Mouse (Mus musculus) forebrain, embryonic 14.5 days (tissue): ENCODE data around the gene Ypel3. TPM values are rescaled to one million over a fixed set of nuclear protein-coding genes. Genes with fewer than 3 reads are reported as not detected.

Source experiments
- ATAC-seq: fragments of 200-750 bp; cut with Nextera tagmentation; 2 replicates; pipeline ENCODE4 v1.8.0; 2017; ENCODE audit warnings: mild to moderate bottlenecking, moderate library complexity
- DNase-seq: peaks from one replicate; pipeline ENCODE4 v3.0.0-alpha.2; 2015; ENCODE audit warnings: low spot score
- H3K27ac ChIP-seq: fragments of 300-500 bp; sonication (generic); 2 replicates; pipeline ENCODE4 v1.5.1; 2014; ENCODE audit warnings: low read depth, mild to moderate bottlenecking, control low read depth, low read length, moderate library complexity
- H3K27me3 ChIP-seq: fragments of 300-500 bp; sonication (generic); replicated peaks from 2 replicates; pipeline ENCODE4 v1.6.1; 2014; ENCODE audit warnings: low read length, control low read depth, mixed read lengths; ENCODE audit not compliant: control insufficient read depth, insufficient read depth
- H3K36me3 ChIP-seq: fragments of 300-500 bp; sonication (generic); 2 replicates; pipeline ENCODE4 v1.6.1; 2014; ENCODE audit warnings: low read length, control low read depth; ENCODE audit not compliant: control insufficient read depth, insufficient read depth
- H3K4me1 ChIP-seq: fragments of 300-500 bp; sonication (generic); 2 replicates; pipeline ENCODE4 v1.6.1; 2014; ENCODE audit warnings: antibody characterized with exemption, low read length, control low read depth; ENCODE audit not compliant: control insufficient read depth, insufficient read depth
- H3K4me2 ChIP-seq: fragments of 300-500 bp; sonication (generic); 2 replicates; pipeline ENCODE4 v1.6.1; 2014; ENCODE audit warnings: mild to moderate bottlenecking, control low read depth, low read length
- H3K4me3 ChIP-seq: fragments of 300-500 bp; sonication (generic); 2 replicates; pipeline ENCODE4 v1.5.1; 2014; ENCODE audit warnings: low read depth, low read length, control low read depth
- H3K9ac ChIP-seq: fragments of 300-500 bp; sonication (generic); 2 replicates; pipeline ENCODE4 v1.6.1; 2014; ENCODE audit warnings: mild to moderate bottlenecking, low read length, control low read depth, moderate library complexity
- H3K9me3 ChIP-seq: fragments of 300-500 bp; sonication (generic); replicated peaks from 2 replicates; pipeline ENCODE4 v1.6.1; 2016; ENCODE audit warnings: low read length, control low read depth, mixed read lengths; ENCODE audit not compliant: control insufficient read depth
- WGBS: fragments of 180-500 bp; shearing (Covaris S2); extraction: QIAGEN DNeasy Blood & Tissue Kit; methylation state at CpG from one replicate; pipeline ENCODE4 v1.1.7; 2014; 5-methylcytosine and 5-hydroxymethylcytosine counted together
- polyA plus RNA-seq: library from polyadenylated mRNA; unstranded; fragments of >200 nt; fragmentation: Nextera tagmentation; extraction: Ambion mirVana; gene quantifications from 2 replicates; pipeline ENCODE4 v1.2.1, GENCODE M21; 2014

Gene Ypel3
- polyA plus RNA-seq, 1 experiment from 2014 or later = 230 TPM

DNA sequence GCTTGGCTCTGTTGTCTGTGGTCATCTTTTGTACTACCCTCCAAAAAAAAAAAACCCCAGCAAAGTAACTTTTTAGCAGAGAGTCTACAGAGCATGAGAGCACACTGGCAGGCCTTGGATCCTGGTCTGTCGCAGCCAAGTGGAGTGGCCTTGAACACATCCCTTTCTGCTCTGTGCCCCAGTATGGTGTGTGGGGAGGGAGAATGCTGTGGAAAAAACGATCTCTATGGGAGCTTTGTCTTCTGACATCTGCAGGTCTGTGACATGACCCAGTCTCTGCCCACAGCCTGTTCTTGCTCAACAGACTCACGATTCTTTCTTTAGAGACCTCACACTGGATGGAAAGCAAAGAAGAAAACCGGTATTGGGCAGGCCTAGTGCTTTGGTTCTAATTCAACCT, 15.8 kb upstream of the Ypel3 start:
- Histone ChIP-seq H3K4me2 (peak overlapping the region; percentile 90), H3K27me3 (no peaks in the 10 kb centered on the region), H3K27ac (peak overlapping the region; percentile 90; the same call in 1 of the 2 replicates), H3K4me3 (peak overlapping the region; percentile 83; the same call in 1 of the 2 replicates), H3K9me3 (no peaks in the 10 kb centered on the region), H3K9ac (peak overlapping the region; percentile 91), H3K4me1 (peaks cover 14% of the 10 kb centered on the region), H3K36me3 (peaks cover 38% of the 10 kb centered on the region)
- DNase-seq (no peak), ATAC-seq (no peak)
- 82% methylated on average over 4 of the region's 4 CpGs for WGBS

DNA sequence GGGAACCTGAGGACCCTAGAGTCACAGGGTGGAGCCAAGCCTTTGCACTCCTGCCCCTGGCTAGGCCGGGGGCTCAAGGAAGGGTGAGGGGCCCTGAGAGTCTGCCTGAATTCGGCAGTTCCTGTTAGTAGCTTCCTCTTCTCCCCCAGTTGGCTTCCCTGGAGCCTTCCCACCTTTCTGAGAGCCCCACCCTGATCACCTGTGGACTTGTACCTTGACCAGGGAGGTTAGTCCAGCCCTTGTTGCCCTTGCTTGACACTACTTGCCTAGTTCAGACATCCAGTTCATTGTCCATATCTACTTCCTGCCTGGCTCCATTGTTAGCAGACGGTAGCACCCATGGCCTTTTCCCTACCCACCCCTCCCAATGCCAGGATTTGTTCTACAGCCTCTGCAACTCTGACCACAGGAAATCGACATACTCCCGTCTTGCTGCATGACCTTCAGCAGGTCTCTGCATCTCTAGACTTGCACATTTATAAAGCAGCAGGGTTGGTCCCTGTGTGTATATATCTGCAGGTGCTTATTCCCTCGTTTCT, 15.2 kb upstream of the Ypel3 start:
- 77% methylated on average over 6 of the region's 6 CpGs for WGBS
- DNase-seq (no peak), ATAC-seq (no peak)
- peaks cover 45% of the 10 kb centered on the region for H3K36me3 ChIP-seq
- H3K27me3 ChIP-seq = no peaks in the 10 kb centered on the region
- peak overlapping the region; percentile 90 for H3K4me2 ChIP-seq
- H3K9me3 ChIP-seq = no peaks in the 10 kb centered on the region
- H3K9ac ChIP-seq = no peak overlapping the region
- H3K4me3 ChIP-seq = no peak overlapping the region
- peak overlapping the region; percentile 39; the same call in 1 of the 2 replicates for H3K27ac ChIP-seq
- peaks cover 14% of the 10 kb centered on the region for H3K4me1 ChIP-seq

DNA sequence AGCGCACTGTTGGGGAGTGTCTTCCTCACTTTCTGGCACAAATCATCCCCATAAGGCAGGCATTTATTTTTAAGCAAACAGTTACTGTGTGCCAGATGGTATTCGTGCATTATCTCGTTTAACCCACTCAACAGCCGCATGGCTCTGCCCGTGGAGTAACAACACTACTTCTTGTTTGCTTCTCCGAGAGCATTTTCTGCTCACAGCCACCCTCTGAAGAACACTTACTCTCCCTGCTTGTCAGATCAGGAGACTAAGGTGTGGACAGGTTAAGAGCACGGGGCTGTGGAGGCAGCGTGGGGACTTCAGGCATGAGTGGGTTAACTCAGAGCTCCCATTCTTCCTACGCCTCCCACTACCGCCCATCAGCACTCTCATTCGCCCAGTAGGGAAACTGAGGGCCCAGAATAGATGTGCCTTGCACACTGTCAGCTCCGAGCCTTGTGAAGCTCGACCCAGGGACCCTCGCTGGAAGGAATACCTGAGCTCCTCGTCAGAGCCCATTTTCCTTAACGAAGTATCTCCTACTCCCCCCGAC, 14.2 kb upstream of the Ypel3 start:
- Histone ChIP-seq H3K36me3 (peaks cover 54% of the 10 kb centered on the region), H3K9me3 (no peaks in the 10 kb centered on the region), H3K4me2 (peak overlapping the region; percentile 23), H3K27ac (peak overlapping the region; percentile 75), H3K4me3 (no peak overlapping the region), H3K4me1 (peaks cover 14% of the 10 kb centered on the region), H3K27me3 (no peaks in the 10 kb centered on the region), H3K9ac (peak overlapping the region; percentile 6; the same call in 1 of the 2 replicates)
- DNase-seq (peak; percentile 40), ATAC-seq (no peak)
- 57% methylated on average over 17 of the region's 17 CpGs for WGBS

DNA sequence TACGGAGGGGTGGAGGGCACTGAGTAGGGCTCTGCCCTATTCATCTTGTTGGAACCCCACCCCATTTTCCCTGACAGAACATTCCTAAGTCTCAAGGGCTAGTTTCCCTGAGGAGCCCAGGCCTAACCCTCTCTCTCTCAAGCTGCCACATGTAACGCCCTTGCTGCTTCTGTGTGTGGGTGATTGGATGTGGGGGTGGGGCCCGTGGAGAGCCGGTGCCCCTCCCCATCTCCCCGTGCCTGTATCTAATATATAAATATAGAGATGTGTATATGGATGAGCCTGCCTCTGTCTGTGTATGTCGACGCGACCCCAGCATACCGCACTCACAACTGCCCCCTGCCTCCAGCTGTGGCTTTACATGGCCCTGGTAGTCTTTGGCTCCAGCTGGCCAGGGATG, 11.2 kb upstream of the Ypel3 start:
- H3K36me3 ChIP-seq = peaks cover 84% of the 10 kb centered on the region
- no peak overlapping the region for H3K4me3 ChIP-seq
- DNase-seq (no peak), ATAC-seq (no peak)
- peaks cover 12% of the 10 kb centered on the region for H3K4me1 ChIP-seq
- H3K9me3 ChIP-seq = no peaks in the 10 kb centered on the region
- H3K27ac ChIP-seq = no peak overlapping the region
- no peak overlapping the region for H3K4me2 ChIP-seq
- no peak overlapping the region for H3K9ac ChIP-seq
- no peaks in the 10 kb centered on the region for H3K27me3 ChIP-seq
- WGBS = 91% methylated on average over 9 of the region's 9 CpGs

DNA sequence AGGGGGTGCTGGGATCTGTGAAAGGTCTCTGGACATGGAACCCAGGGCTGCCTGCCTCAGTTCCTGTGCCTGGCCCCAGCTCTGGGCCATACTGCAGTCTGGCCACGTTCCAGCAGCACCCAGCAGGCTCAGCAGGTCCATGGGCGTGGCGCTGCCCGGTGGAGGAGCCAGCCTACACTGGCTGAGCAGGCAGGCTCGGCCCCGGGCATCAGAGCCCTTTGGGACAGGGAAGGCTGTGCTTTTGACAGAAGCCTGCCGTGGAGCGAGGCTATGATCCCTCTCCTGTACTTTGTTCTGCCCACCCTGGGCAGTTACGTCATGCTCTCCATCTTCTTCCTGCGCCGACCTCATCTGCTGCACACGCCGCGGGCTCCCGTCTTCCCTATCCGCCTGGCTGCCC, 10.6 kb upstream of the Ypel3 start, which contains the start of gene Gdpd3:
TSS of gene Gdpd3 (plus strand) at position 134 of the 400 bp plus-strand sequence.
- Histone ChIP-seq H3K4me1 (peaks cover 6% of the 10 kb centered on the region), H3K27ac (no peak within 1 kb of the TSS), H3K4me3 (no peak within 1 kb of the TSS), H3K9me3 (no peaks in the 10 kb centered on the region), H3K9ac (no peak within 1 kb of the TSS), H3K4me2 (no peak within 1 kb of the TSS), H3K36me3 (peaks cover 91% of the 10 kb centered on the region), H3K27me3 (no peaks in the 10 kb centered on the region)
- ATAC-seq (no peak), DNase-seq (no peak)
- 89% methylated on average over 16 of the region's 16 CpGs for WGBS

DNA sequence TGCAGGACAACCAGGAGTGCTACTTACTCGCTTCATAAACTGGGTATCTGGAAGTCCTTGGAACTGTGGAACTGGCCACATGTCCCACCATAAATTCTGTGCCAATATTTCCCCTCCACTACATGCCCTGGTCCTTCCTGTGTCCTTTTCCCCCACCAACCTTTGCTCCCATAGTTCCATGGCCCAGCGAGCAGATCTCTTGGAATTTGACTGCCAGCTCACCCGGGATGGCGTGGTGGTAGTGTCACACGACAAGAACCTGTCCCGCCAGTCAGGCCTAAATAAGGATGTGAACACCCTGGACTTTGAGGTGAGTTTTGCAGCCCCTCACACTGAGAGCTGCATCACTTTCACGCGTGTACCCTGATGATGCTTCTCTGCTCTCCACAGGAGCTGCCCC, 9.8 kb upstream of the Ypel3 start:
- Histone ChIP-seq H3K27me3 (no peaks in the 10 kb centered on the region), H3K4me1 (no peaks in the 10 kb centered on the region), H3K9me3 (no peaks in the 10 kb centered on the region), H3K4me3 (no peak overlapping the region), H3K27ac (no peak overlapping the region), H3K36me3 (peaks cover 86% of the 10 kb centered on the region), H3K4me2 (no peak overlapping the region), H3K9ac (no peak overlapping the region)
- no peak for DNase-seq
- WGBS = 95% methylated on average over 8 of the region's 8 CpGs
- ATAC-seq = no peak

DNA sequence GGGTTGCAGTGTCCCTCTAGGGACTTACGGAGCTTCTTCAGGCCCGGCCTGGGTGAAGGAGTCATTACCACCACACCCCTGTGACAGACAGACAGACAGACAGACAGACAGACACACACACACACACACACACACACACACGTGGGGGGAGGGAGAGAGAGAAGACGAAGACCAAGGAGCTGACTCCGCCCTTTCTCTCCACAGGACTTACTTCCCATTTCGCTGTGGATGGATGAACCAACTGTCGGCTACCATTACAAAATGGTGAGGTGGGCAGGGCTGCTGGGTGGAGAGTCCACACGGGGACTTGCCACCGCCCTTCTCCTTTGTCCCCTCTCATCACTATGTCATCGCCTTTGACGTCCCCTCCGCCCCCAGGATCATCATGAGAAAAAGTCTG, 6.0 kb upstream of the Ypel3 start:
- no peaks in the 10 kb centered on the region for H3K4me1 ChIP-seq
- DNase-seq = no peak
- H3K27me3 ChIP-seq = no peaks in the 10 kb centered on the region
- peaks cover 69% of the 10 kb centered on the region for H3K36me3 ChIP-seq
- H3K9me3 ChIP-seq = no peaks in the 10 kb centered on the region
- H3K9ac ChIP-seq = no peak overlapping the region
- no peak overlapping the region for H3K27ac ChIP-seq
- no peak overlapping the region for H3K4me3 ChIP-seq
- 85% methylated on average over 12 of the region's 12 CpGs for WGBS
- ATAC-seq = no peak
- H3K4me2 ChIP-seq = no peak overlapping the region

DNA sequence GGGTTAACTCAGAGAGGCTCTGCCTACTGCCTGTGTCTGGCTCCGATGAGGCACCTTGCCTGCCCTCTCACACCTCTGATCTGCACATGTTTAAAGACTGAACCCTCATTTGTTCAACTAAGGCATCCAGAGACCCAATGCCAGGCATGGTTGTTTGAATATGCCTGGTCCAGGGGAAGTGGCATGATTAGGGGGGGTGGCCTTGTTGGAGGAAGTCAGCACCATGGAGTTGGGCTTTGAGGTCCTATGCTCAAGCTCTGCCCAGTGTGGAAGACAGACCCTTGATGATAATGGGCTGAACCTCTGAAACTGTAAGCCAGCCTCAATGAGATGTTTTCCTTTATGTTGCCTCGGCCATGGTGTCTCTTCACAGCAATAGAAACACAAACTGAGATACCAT, 3.4 kb upstream of the Ypel3 start:
- Histone ChIP-seq H3K4me3 (no peak overlapping the region), H3K9me3 (no peaks in the 10 kb centered on the region), H3K27me3 (no peaks in the 10 kb centered on the region), H3K4me2 (no peak overlapping the region), H3K27ac (no peak overlapping the region), H3K36me3 (peaks cover 48% of the 10 kb centered on the region), H3K4me1 (peaks cover 17% of the 10 kb centered on the region), H3K9ac (no peak overlapping the region)
- ATAC-seq = no peak
- WGBS = 83% methylated on average over 2 of the region's 2 CpGs
- no peak for DNase-seq

DNA sequence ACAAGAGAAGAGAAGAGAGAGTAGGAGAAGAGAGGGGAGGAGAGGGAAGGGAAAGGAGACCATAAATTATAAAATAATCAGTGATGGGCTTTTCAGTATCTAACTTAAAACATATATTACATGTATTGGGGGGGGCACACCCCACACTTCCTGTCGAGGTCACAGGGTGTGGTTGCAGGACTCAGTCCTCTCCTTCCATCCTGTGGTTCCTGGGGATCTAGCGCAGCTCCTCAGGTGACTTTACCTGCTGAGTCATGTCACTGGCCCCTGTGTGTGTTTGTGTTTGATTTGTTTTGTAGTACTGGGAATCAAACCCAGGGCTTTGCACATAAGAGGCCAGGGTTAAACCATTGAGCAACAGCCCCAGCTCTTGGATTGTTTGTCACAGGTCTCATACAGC, 2.3 kb upstream of the Ypel3 start:
- ATAC-seq = no peak
- Histone ChIP-seq H3K4me3 (no peak overlapping the region), H3K9ac (no peak overlapping the region), H3K4me2 (no peak overlapping the region), H3K27ac (no peak overlapping the region), H3K9me3 (no peaks in the 10 kb centered on the region), H3K36me3 (peaks cover 43% of the 10 kb centered on the region), H3K27me3 (no peaks in the 10 kb centered on the region), H3K4me1 (peaks cover 17% of the 10 kb centered on the region)
- 92% methylated on average over 2 of the region's 2 CpGs for WGBS
- no peak for DNase-seq
